ENCODE assay signal across 9 mouse cellular contexts in genomic region chr11:117974327-117975125, GRCm38 (mm10). TPM values are rescaled to one million over a fixed set of nuclear protein-coding genes. Genes with fewer than 3 reads are reported as not detected.
DNase-seq lines count a peak whose midpoint lies in the region; ATAC-seq and TF ChIP-seq lines count a peak whose summit lies in the region.
"Had no signal": no experiment of that assay in that cellular context is flagged by ENCODE, and none has a peak within 500 bp of the region (broad histone marks: within the 10 kb centered on the region; RNA-seq: fewer than 3 reads in every experiment).

No protein-coding gene starts in this region.

- TF ChIP-seq POLR2A in lung, adult 2 months (IDR thresholded peaks at IDR 0.05; ENCODE audit: borderline replicate concordance, extremely low read depth, low read depth, low read length): no peak

- no peak for TF ChIP-seq CTCF in lung, adult 2 months (IDR thresholded peaks at IDR 0.05; ENCODE audit: insufficient read depth, low read length)

- DNase-seq in adrenal gland, postnatal 14 days: peak; percentile 33
- DNase-seq in adrenal gland, postnatal 10 days: no peak
- DNase-seq in lung, adult 18-20 months: peak; percentile 55 to 64
- DNase-seq in lung, adult 2 months: no peak
- no peak for DNase-seq in neural tube, embryonic 11.5 days (ENCODE audit: low spot score)
- no peak for DNase-seq in urinary bladder, adult 2 months (ENCODE audit: low spot score)

- no peak overlapping the region for H3K4me3 ChIP-seq in lung, adult 2 months (replicated peaks; ENCODE audit: extremely low read depth, low read depth, low read length)
- H3K4me3 ChIP-seq in heart, embryonic 16.5 days (ENCODE audit: low read length): no peak overlapping the region
- H3K4me3 ChIP-seq in neural tube, embryonic 11.5 days (ENCODE audit: low read depth, low read length): no peak overlapping the region
- H3K4me3 ChIP-seq in intestine, embryonic 15.5 days (replicated peaks): no peak overlapping the region
- H3K4me3 ChIP-seq: forebrain, embryonic 12.5 days had no signal

- peak overlapping the region; percentile 33 for H3K27ac ChIP-seq in heart, embryonic 16.5 days (ENCODE audit: low read length)
- H3K27ac ChIP-seq in neural tube, embryonic 11.5 days (ENCODE audit: low read depth, low read length): peak overlapping the region; percentile 91; the same call in 1 of the 2 replicates
- H3K27ac ChIP-seq in intestine, embryonic 15.5 days: no peak overlapping the region

- peaks cover 21% of the 10 kb centered on the region for H3K4me1 ChIP-seq in lung, adult 2 months (ENCODE audit: control insufficient read depth, insufficient read depth, low read length)
- H3K4me1 ChIP-seq in heart, embryonic 16.5 days (ENCODE audit: control insufficient read depth, insufficient read depth, low read length): peaks cover 31% of the 10 kb centered on the region
- H3K4me1 ChIP-seq in neural tube, embryonic 11.5 days (ENCODE audit: control insufficient read depth, insufficient read depth, low read length): peaks cover 31% of the 10 kb centered on the region
- peaks cover 34% of the 10 kb centered on the region for H3K4me1 ChIP-seq in intestine, embryonic 15.5 days (replicated peaks)

- no peaks in the 10 kb centered on the region for H3K9me3 ChIP-seq in heart, embryonic 16.5 days (replicated peaks; ENCODE audit: control insufficient read depth, low read length)
- no peaks in the 10 kb centered on the region for H3K9me3 ChIP-seq in neural tube, embryonic 11.5 days (ENCODE audit: control insufficient read depth, low read length)
- no peaks in the 10 kb centered on the region for H3K9me3 ChIP-seq in intestine, embryonic 15.5 days
- H3K9me3 ChIP-seq: forebrain, embryonic 12.5 days had no signal

- H3K4me2 ChIP-seq in heart, embryonic 16.5 days (ENCODE audit: low read depth, low read length): no peak overlapping the region
- H3K4me2 ChIP-seq in neural tube, embryonic 11.5 days (ENCODE audit: low read depth): no peak overlapping the region
- H3K4me2 ChIP-seq in intestine, embryonic 15.5 days (replicated peaks): no peak overlapping the region

- no peaks in the 10 kb centered on the region for H3K27me3 ChIP-seq in heart, embryonic 16.5 days (ENCODE audit: control insufficient read depth, insufficient read depth, low read length)
- H3K27me3 ChIP-seq in neural tube, embryonic 11.5 days (ENCODE audit: control insufficient read depth, insufficient read depth, low read length): no peaks in the 10 kb centered on the region
- no peaks in the 10 kb centered on the region for H3K27me3 ChIP-seq in intestine, embryonic 15.5 days (replicated peaks)

- H3K9ac ChIP-seq in heart, embryonic 16.5 days (ENCODE audit: low read length): no peak overlapping the region
- no peak overlapping the region for H3K9ac ChIP-seq in neural tube, embryonic 11.5 days (ENCODE audit: low read length)
- no peak overlapping the region for H3K9ac ChIP-seq in intestine, embryonic 15.5 days
- H3K9ac ChIP-seq: forebrain, embryonic 12.5 days had no signal

- 53% methylated on average over 14 of the region's 14 CpGs for WGBS in lung, adult 2 months
- 24% methylated on average over 14 of the region's 14 CpGs for WGBS in heart, embryonic 16.5 days
- 22% methylated on average over 14 of the region's 14 CpGs for WGBS in neural tube, embryonic 11.5 days
- 35% methylated on average over 14 of the region's 14 CpGs for WGBS in intestine, embryonic 15.5 days

- no peaks in the 10 kb centered on the region for H3K36me3 ChIP-seq in heart, embryonic 16.5 days (ENCODE audit: control insufficient read depth, insufficient read depth)
- no peaks in the 10 kb centered on the region for H3K36me3 ChIP-seq in neural tube, embryonic 11.5 days (ENCODE audit: control insufficient read depth, insufficient read depth, low read length)
- H3K36me3 ChIP-seq in intestine, embryonic 15.5 days: no peaks in the 10 kb centered on the region
- H3K36me3 ChIP-seq: forebrain, embryonic 12.5 days had no signal

- ATAC-seq in heart, embryonic 16.5 days (replicated peaks; ENCODE audit: extremely low read depth, insufficient read depth, low FRiP score): no peak
- no peak for ATAC-seq in neural tube, embryonic 11.5 days (ENCODE audit: insufficient read depth, low FRiP score, low TSS enrichment)
- no peak for ATAC-seq in intestine, embryonic 15.5 days

RNA-seq across cellular contexts. Expression of gene Socs3, which starts 4.7 kb away (rescaled TPM):
- 4.8 and 6.5 TPM in 2 replicates for total RNA-seq in adrenal gland, postnatal 14 days (2021)
- 1 to 10 TPM; 5.0 to 9.0 TPM for total RNA-seq in adrenal gland, postnatal 10 days (2021)
- polyA plus RNA-seq in lung, adult 2 months (2012; rRNA removed): 32.1 and 40.6 TPM in 2 replicates
- 7.2 and 8.2 TPM in 2 replicates for polyA plus RNA-seq in heart, embryonic 16.5 days (2015; fragmentation: Nextera tagmentation; extraction: Ambion mirVana)
- polyA plus RNA-seq in neural tube, embryonic 11.5 days (2014; fragmentation: Nextera tagmentation; extraction: Ambion mirVana): 3.7 and 5.1 TPM in 2 replicates
- 7.8 and 9.8 TPM in 2 replicates for polyA plus RNA-seq in urinary bladder, adult 2 months (2012; rRNA removed)
- 18.4 and 19.1 TPM in 2 replicates for polyA plus RNA-seq in intestine, embryonic 15.5 days (2015; fragmentation: Nextera tagmentation; extraction: Ambion mirVana)

RNA-seq across cellular contexts. Expression of gene Pgs1, which starts 11.6 kb away (rescaled TPM):
- total RNA-seq in adrenal gland, postnatal 14 days (2021): 32.9 and 39.2 TPM in 2 replicates
- 10 to 100 TPM; 30.9 to 31.0 TPM for total RNA-seq in adrenal gland, postnatal 10 days (2021)
- 83.2 and 104 TPM in 2 replicates for polyA plus RNA-seq in lung, adult 2 months (2012; rRNA removed)
- polyA plus RNA-seq in heart, embryonic 16.5 days (2015; fragmentation: Nextera tagmentation; extraction: Ambion mirVana): 26.9 and 28.9 TPM in 2 replicates
- polyA plus RNA-seq in neural tube, embryonic 11.5 days (2014; fragmentation: Nextera tagmentation; extraction: Ambion mirVana): 40.9 and 45.9 TPM in 2 replicates
- polyA plus RNA-seq in urinary bladder, adult 2 months (2012; rRNA removed): 24.6 and 31.2 TPM in 2 replicates
- 32.6 and 33.5 TPM in 2 replicates for polyA plus RNA-seq in intestine, embryonic 15.5 days (2015; fragmentation: Nextera tagmentation; extraction: Ambion mirVana)

Comparison
In these comparisons a context has a peak if more than half of its experiments do, and no peak if none do; other contexts are left out.
1. DNase-seq: peak in adrenal gland, postnatal 14 days (single experiment) and lung, adult 18-20 months (2 of 2); none in adrenal gland, postnatal 10 days (single experiment), lung, adult 2 months (single experiment), neural tube, embryonic 11.5 days (single experiment) and urinary bladder, adult 2 months (single experiment).